Mouse (Mus musculus): ENCODE data around the gene Dbil5.

- TF ChIP-seq CTCF (conservative IDR thresholded peaks at IDR 0.05; ENCODE audit: low read length): no peak
- no peak for TF ChIP-seq POU5F1 (IDR thresholded peaks at IDR 0.05; ENCODE audit: borderline replicate concordance, low read length)
- TF ChIP-seq NANOG (IDR thresholded peaks at IDR 0.05; ENCODE audit: borderline replicate concordance, low read length): no peak
Measured at GRCm38 (mm10) chr11:76168976-76169375, 48.4 kb upstream of the Dbil5 start.
